Mouse (Mus musculus) CH12.LX (cell line): ENCODE measurements around the gene Nav3. TPM values are rescaled to one million over a fixed set of nuclear protein-coding genes. Genes with fewer than 3 reads are reported as not detected.

Experiments
- DNase-seq: peaks from one replicate; pipeline ENCODE4 v3.0.0-alpha.2; 2013; ENCODE audit errors: extremely low read depth
- H3K27ac ChIP-seq: 2 replicates; pipeline ENCODE4 v1.5.1; 2012; ENCODE audit warnings: low read depth, mild to moderate bottlenecking, control low read depth, moderate library complexity; ENCODE audit not compliant: insufficient read depth
- H3K27me3 ChIP-seq: replicated peaks from 2 replicates; pipeline ENCODE3; 2012; ENCODE audit warnings: inconsistent platforms
- H3K36me3 ChIP-seq, 2 experiments: replicated peaks in 1 of 2; 2 replicates each; pipeline versions ENCODE3 to v1.6.1; 2012; ENCODE audit warnings: inconsistent platforms in 1 of 2, low read length in 1 of 2, mild to moderate bottlenecking in 1 of 2, mixed read lengths in 1 of 2, moderate library complexity in 1 of 2; ENCODE audit not compliant: control insufficient read depth in 1 of 2, insufficient read depth in 1 of 2
- H3K4me1 ChIP-seq, 2 experiments: 2 replicates each; pipeline ENCODE4 v1.6.1; 2012; ENCODE audit warnings: inconsistent platforms in 1 of 2, moderate library complexity in 1 of 2; ENCODE audit not compliant: insufficient read depth in 2 of 2, control insufficient read depth in 1 of 2
- H3K4me2 ChIP-seq: 2 replicates; pipeline ENCODE4 v1.6.1; 2012; ENCODE audit warnings: low read depth, mild to moderate bottlenecking, control low read depth; ENCODE audit not compliant: poor library complexity, insufficient read depth, severe bottlenecking
- H3K4me3 ChIP-seq, 3 experiments: fragments of 150-350 bp in 1 of 3; sonication (generic) in 1 of 3; replicated peaks in 1 of 3; 2 replicates each; pipeline versions ENCODE3 to v1.5.1; 2011 to 2012; ENCODE audit warnings: low read depth in 2 of 3, low read length in 2 of 3, mild to moderate bottlenecking in 2 of 3, moderate library complexity in 2 of 3, control low read depth in 1 of 3, improper control_type of control experiment in 1 of 3, inconsistent platforms in 1 of 3, mixed read lengths in 1 of 3; ENCODE audit not compliant: poor library complexity in 1 of 3
- H3K79me2 ChIP-seq: replicated peaks from 2 replicates; pipeline ENCODE4 v1.6.1; 2012; ENCODE audit warnings: mild to moderate bottlenecking, moderate library complexity; ENCODE audit not compliant: control insufficient read depth, poor library complexity, insufficient read depth, severe bottlenecking; ENCODE audit errors: extremely low read depth
- H3K9ac ChIP-seq: 2 replicates; pipeline ENCODE4 v1.6.1; 2012; ENCODE audit warnings: low read depth, mild to moderate bottlenecking, control low read depth, moderate library complexity; ENCODE audit not compliant: insufficient read depth
- H3K9me3 ChIP-seq: replicated peaks from 2 replicates; pipeline ENCODE3; 2012; ENCODE audit warnings: low read length, inconsistent platforms, mixed read lengths
- BHLHE40 ChIP-seq: IDR thresholded peaks from 2 replicates; pipeline ENCODE4 v1.6.1; 2011; ENCODE audit warnings: mild to moderate bottlenecking, low read depth, low read length, improper control_type of control experiment
- CHD2 ChIP-seq: IDR thresholded peaks from 2 replicates; pipeline ENCODE4 v1.6.1; 2011; ENCODE audit warnings: low read length, improper control_type of control experiment
- CTCF ChIP-seq, 2 experiments: IDR thresholded peaks in 1 of 2; conservative IDR thresholded peaks in 1 of 2; 2 replicates each; pipeline ENCODE4 v1.5.1; 2011 to 2012; ENCODE audit warnings: low read depth in 2 of 2, low read length in 2 of 2, improper control_type of control experiment in 1 of 2, inconsistent platforms in 1 of 2, mild to moderate bottlenecking in 1 of 2, moderate library complexity in 1 of 2
- EP300 ChIP-seq: IDR thresholded peaks from 2 replicates; pipeline ENCODE4 v1.6.1; 2011; ENCODE audit warnings: low read length, improper control_type of control experiment
- IRF4 ChIP-seq: IDR thresholded peaks from 2 replicates; pipeline ENCODE4 v1.6.1; 2014; ENCODE audit warnings: low read depth, mild to moderate bottlenecking, inconsistent platforms, low read length, improper control_type of control experiment
- JUN ChIP-seq: IDR thresholded peaks from 2 replicates; pipeline ENCODE4 v1.6.1; 2011; ENCODE audit warnings: low read depth, mild to moderate bottlenecking, low read length, improper control_type of control experiment, moderate library complexity; ENCODE audit not compliant: insufficient read depth
- KAT2A ChIP-seq: IDR thresholded peaks from 2 replicates; pipeline ENCODE4 v1.6.1; 2012; ENCODE audit warnings: low read length, improper control_type of control experiment, inconsistent platforms; ENCODE audit not compliant: insufficient replicate concordance
- MEF2A ChIP-seq: IDR thresholded peaks from 2 replicates; pipeline ENCODE4 v1.6.1; 2014; ENCODE audit warnings: low read depth, mild to moderate bottlenecking, inconsistent platforms, low read length, improper control_type of control experiment, borderline replicate concordance
- MXI1 ChIP-seq: IDR thresholded peaks from 2 replicates; pipeline ENCODE4 v1.6.1; 2011; ENCODE audit warnings: mild to moderate bottlenecking, low read depth, low read length, improper control_type of control experiment
- MYC ChIP-seq: IDR thresholded peaks from 2 replicates; pipeline ENCODE4 v1.6.1; 2011; ENCODE audit warnings: low read depth, mild to moderate bottlenecking, improper control_type of control experiment, low read length
- NRF1 ChIP-seq: IDR thresholded peaks from 2 replicates; pipeline ENCODE4 v1.6.1; 2014; ENCODE audit warnings: low read depth, mild to moderate bottlenecking, inconsistent platforms, low read length, improper control_type of control experiment, moderate library complexity
- POLR2A ChIP-seq: IDR thresholded peaks from 2 replicates; pipeline ENCODE4 v1.6.1; 2011; ENCODE audit warnings: low read depth, mild to moderate bottlenecking, improper control_type of control experiment, low read length
- POLR2AphosphoS2 ChIP-seq: IDR thresholded peaks from 2 replicates; pipeline ENCODE4 v1.6.1; 2011; ENCODE audit warnings: low read depth, low read length, improper control_type of control experiment
- RCOR1 ChIP-seq: conservative IDR thresholded peaks from 2 replicates; pipeline ENCODE4 v1.6.1; 2012; ENCODE audit warnings: low read depth, mild to moderate bottlenecking, inconsistent platforms, low read length, improper control_type of control experiment
- SMC3 ChIP-seq: IDR thresholded peaks from 2 replicates; pipeline ENCODE4 v1.6.1; 2011; ENCODE audit warnings: low read depth, low read length, improper control_type of control experiment
- TCF12 ChIP-seq: IDR thresholded peaks from 2 replicates; pipeline ENCODE4 v1.6.1; 2014; ENCODE audit warnings: low read depth, mild to moderate bottlenecking, inconsistent platforms, low read length, improper control_type of control experiment
- UBTF ChIP-seq: IDR thresholded peaks from 2 replicates; pipeline ENCODE4 v1.6.1; 2012; ENCODE audit warnings: low read depth, mild to moderate bottlenecking, inconsistent platforms, low read length, improper control_type of control experiment, moderate library complexity
- USF1 ChIP-seq: IDR thresholded peaks from 2 replicates; pipeline ENCODE4 v1.6.1; 2014; ENCODE audit warnings: low read depth, mild to moderate bottlenecking, inconsistent platforms, low read length, improper control_type of control experiment
- USF2 ChIP-seq: conservative IDR thresholded peaks from 2 replicates; pipeline ENCODE4 v1.6.1; 2011; ENCODE audit warnings: low read depth, low read length, improper control_type of control experiment
- dilution Hi-C: fragments of 300-500 bp; cut with MboI; formaldehyde crosslinking; loops from 2 replicates; pipeline ENCODE4 v1.14.3; 2020; ENCODE audit warnings: low sequenced_read_pairs; ENCODE audit not compliant: extremely low pct_unique_long_range_greater_than_20kb, extremely low pct_ligation_motif_present
- in situ Hi-C: fragments of 300-500 bp; cut with MboI; formaldehyde crosslinking; loops from 3 replicates; pipeline ENCODE4 v1.14.3; 2019; ENCODE audit warnings: low sequenced_read_pairs, low pct_ligation_motif_present, low pct_unique_long_range_greater_than_20kb, mixed read lengths
- polyA plus RNA-seq: library from polyadenylated mRNA; unstranded; fragments of >175 nt; gene quantifications from 2 replicates; pipeline ENCODE4 v1.2.1, GENCODE M21; 2012; ENCODE audit warnings: low read depth; ENCODE audit not compliant: insufficient read length
- total RNA-seq, 2 experiments: library from RNA; depleted of rRNA; stranded (reverse); fragments of 300-350 nt in 1 of 2; fragments of >200 nt in 1 of 2; gene quantifications; 2 replicates each; pipeline ENCODE4 v1.2.3; 2012 to 2014

The Nav3 gene
- total and polyA plus RNA-seq, 3 experiments = 0.03 TPM; not detected in 2

- Histone ChIP-seq H3K79me2 (no peaks in the 10 kb centered on the region), H3K36me3 (no peaks in the 10 kb centered on the region), H3K4me2 (no peak overlapping the region), H3K27ac (no peak overlapping the region), H3K9me3 (no peaks in the 10 kb centered on the region), H3K27me3 (no peaks in the 10 kb centered on the region), H3K4me3 (no peak overlapping the region), H3K9ac (no peak overlapping the region), H3K4me1 (no peaks in the 10 kb centered on the region)
- DNase-seq = no peak
- no peak for TF ChIP-seq RCOR1
- TF ChIP-seq POLR2A = no peak
- TF ChIP-seq JUN = no peak
- TF ChIP-seq CHD2 = no peak
- no peak for TF ChIP-seq IRF4
- no peak for TF ChIP-seq USF2
- no peak for TF ChIP-seq EP300
- TF ChIP-seq MXI1 = no peak
- no peak for TF ChIP-seq SMC3
- no peak for TF ChIP-seq KAT2A
- no peak for TF ChIP-seq TCF12
- no peak for TF ChIP-seq MEF2A
- no peak for TF ChIP-seq CTCF (conservative IDR thresholded peaks at IDR 0.05 in 1 of 2, IDR thresholded peaks at IDR 0.05 in 1 of 2; ENCODE audit: low read depth in 2 of 2, low read length in 2 of 2)
- no peak for TF ChIP-seq POLR2AphosphoS2
- TF ChIP-seq UBTF = no peak
- dilution Hi-C loops = no loop called here
- in situ Hi-C loops = no loop called here
Observed at GRCm38 (mm10) chr10:109832768-109833291, 623.2 kb downstream of the Nav3 start.

- Histone ChIP-seq H3K27me3 (no peaks in the 10 kb centered on the region), H3K4me1 (no peaks in the 10 kb centered on the region), H3K36me3 (no peaks in the 10 kb centered on the region), H3K79me2 (no peaks in the 10 kb centered on the region), H3K4me3 (no peak overlapping the region), H3K4me2 (no peak overlapping the region), H3K9me3 (no peaks in the 10 kb centered on the region), H3K27ac (no peak overlapping the region), H3K9ac (no peak overlapping the region)
- DNase-seq = no peak
- dilution Hi-C loops (no loop called here), in situ Hi-C loops (no loop called here)
- no peak for TF ChIP-seq MYC
- TF ChIP-seq EP300 = no peak
- TF ChIP-seq USF1 = no peak
- no peak for TF ChIP-seq NRF1
- TF ChIP-seq CHD2 = no peak
- no peak for TF ChIP-seq BHLHE40
- no peak for TF ChIP-seq MEF2A
Observed at GRCm38 (mm10) chr10:109806782-109807493, 649.1 kb downstream of the Nav3 start.
